15 mouse cellular contexts compared by ENCODE assay signal in genomic region chr14:77706511-77707246, GRCm38 (mm10).
DNase-seq lines count a peak whose midpoint lies in the region; ATAC-seq and TF ChIP-seq lines count a peak whose summit lies in the region.
"Had no signal": no experiment of that assay in that cellular context is flagged by ENCODE, and none has a peak within 500 bp of the region (broad histone marks: within the 10 kb centered on the region; RNA-seq: fewer than 3 reads in every experiment).

No protein-coding gene starts in this region.

- no peaks in the 10 kb centered on the region for H3K27me3 ChIP-seq in kidney, embryonic 14.5 days (ENCODE audit: control insufficient read depth, insufficient read depth, low read length)
- no peaks in the 10 kb centered on the region for H3K27me3 ChIP-seq in neural tube, embryonic 15.5 days (replicated peaks)
- no peaks in the 10 kb centered on the region; the same call in 1 of the 2 replicates for H3K27me3 ChIP-seq in limb, embryonic 14.5 days (ENCODE audit: control insufficient read depth, insufficient read depth, low read length)
- H3K27me3 ChIP-seq: liver, embryonic 15.5 days had no signal

- H3K4me2 ChIP-seq in kidney, embryonic 14.5 days (replicated peaks; ENCODE audit: low read depth, low read length), result peak overlapping the region; percentile 29; the same call in 1 of the 2 replicates
- H3K4me2 ChIP-seq in neural tube, embryonic 15.5 days, result no peak overlapping the region
- H3K4me2 ChIP-seq in limb, embryonic 14.5 days (replicated peaks; ENCODE audit: low read depth, low read length, severe bottlenecking), result peak overlapping the region; percentile 40
- H3K4me2 ChIP-seq: liver, embryonic 15.5 days; midbrain, embryonic 11.5 days had no signal

- DNase-seq in adrenal gland, adult (ENCODE audit: inconsistent age in 2 of 2, low spot score in 1 of 2), result peak; percentile 30 to 72
- no peak for DNase-seq in adrenal gland, postnatal 25 days
- no peak for DNase-seq in kidney, postnatal 10 days
- peak; percentile 44 for DNase-seq in neural tube, embryonic 10.5 days (ENCODE audit: extremely low spot score, low spot score)
- DNase-seq in limb, embryonic 14.5 days (ENCODE audit: low spot score), result no peak
- DNase-seq in thymus, adult 18-20 months, result no peak
- DNase-seq: forebrain, postnatal 0 days; kidney, postnatal 14 days; retina, postnatal 1 day; thymus, postnatal 25 days had no signal

- 43% methylated on average over 21 of the region's 21 CpGs for WGBS in kidney, embryonic 14.5 days
- 73% methylated on average over 21 of the region's 21 CpGs for WGBS in neural tube, embryonic 15.5 days
- 29% methylated on average over 21 of the region's 21 CpGs for WGBS in limb, embryonic 14.5 days

- H3K4me1 ChIP-seq in kidney, embryonic 14.5 days (ENCODE audit: control insufficient read depth, insufficient read depth, low read length), result no peaks in the 10 kb centered on the region
- H3K4me1 ChIP-seq in neural tube, embryonic 15.5 days, result no peaks in the 10 kb centered on the region
- peaks cover 4% of the 10 kb centered on the region; the same call in 1 of the 2 replicates for H3K4me1 ChIP-seq in limb, embryonic 14.5 days (ENCODE audit: control insufficient read depth, insufficient read depth, low read length)
- H3K4me1 ChIP-seq: liver, embryonic 15.5 days had no signal

- H3K9ac ChIP-seq in kidney, embryonic 14.5 days (ENCODE audit: low read depth, low read length), result no peak overlapping the region
- H3K9ac ChIP-seq in neural tube, embryonic 15.5 days (replicated peaks), result no peak overlapping the region
- 0 out of 2 replicates have a peak overlapping the region, but pooled peaks have one; percentile 21 for H3K9ac ChIP-seq in limb, embryonic 14.5 days (ENCODE audit: low read depth, low read length, severe bottlenecking)
- H3K9ac ChIP-seq: forebrain, postnatal 0 days; liver, embryonic 15.5 days had no signal

- H3K36me3 ChIP-seq in kidney, embryonic 14.5 days (ENCODE audit: control insufficient read depth, insufficient read depth, low read length), result no peaks in the 10 kb centered on the region
- H3K36me3 ChIP-seq in neural tube, embryonic 15.5 days, result peaks cover 4% of the 10 kb centered on the region
- no peaks in the 10 kb centered on the region for H3K36me3 ChIP-seq in limb, embryonic 14.5 days (ENCODE audit: control insufficient read depth, insufficient read depth, low read length)
- H3K36me3 ChIP-seq: liver, embryonic 15.5 days had no signal

- H3K4me3 ChIP-seq in kidney, embryonic 14.5 days (ENCODE audit: low read length), result no peak overlapping the region
- no peak overlapping the region for H3K4me3 ChIP-seq in neural tube, embryonic 15.5 days (replicated peaks)
- peak overlapping the region; percentile 18 for H3K4me3 ChIP-seq in limb, embryonic 14.5 days (replicated peaks; ENCODE audit: low read length)
- H3K4me3 ChIP-seq: liver, embryonic 15.5 days had no signal

- H3K9me3 ChIP-seq in kidney, embryonic 14.5 days (ENCODE audit: control insufficient read depth, low read length), result no peaks in the 10 kb centered on the region
- H3K9me3 ChIP-seq in neural tube, embryonic 15.5 days (replicated peaks), result no peaks in the 10 kb centered on the region
- H3K9me3 ChIP-seq in limb, embryonic 14.5 days (ENCODE audit: control insufficient read depth, low read length), result no peaks in the 10 kb centered on the region
- H3K9me3 ChIP-seq: liver, embryonic 15.5 days had no signal

- no peak overlapping the region for H3K27ac ChIP-seq in kidney, embryonic 14.5 days (ENCODE audit: low read depth, low read length)
- no peak overlapping the region for H3K27ac ChIP-seq in neural tube, embryonic 15.5 days (replicated peaks)
- no peak overlapping the region for H3K27ac ChIP-seq in limb, embryonic 14.5 days (replicated peaks; ENCODE audit: low read depth, low read length)
- H3K27ac ChIP-seq: liver, embryonic 15.5 days had no signal

- ATAC-seq in kidney, embryonic 14.5 days (ENCODE audit: low FRiP score, low TSS enrichment), result no peak
- ATAC-seq in neural tube, embryonic 15.5 days (ENCODE audit: low FRiP score), result no peak
- ATAC-seq in limb, embryonic 14.5 days (ENCODE audit: low FRiP score, low read depth), result no peak
- ATAC-seq: forebrain, postnatal 0 days; hindbrain, embryonic 16.5 days had no signal

- TF ChIP-seq POLR2A in limb, embryonic 14.5 days (IDR thresholded peaks at IDR 0.05; ENCODE audit: borderline replicate concordance, extremely low read depth, insufficient read depth, insufficient read length), result no peak

Comparison
In these comparisons a context has a peak if more than half of its experiments do, and no peak if none do; other contexts are left out.
1. DNase-seq: peak in adrenal gland, adult (2 of 2) and neural tube, embryonic 10.5 days (single experiment); none in adrenal gland, postnatal 25 days (single experiment), kidney, postnatal 10 days (single experiment), limb, embryonic 14.5 days (single experiment) and thymus, adult 18-20 months (0 of 2).